Mouse (Mus musculus) adrenal gland, postnatal 36 days (tissue): ENCODE results near the gene Pcna. TPM values are rescaled to one million over a fixed set of nuclear protein-coding genes. Genes with fewer than 3 reads are reported as not detected.
A peak's percentile ranks its signal among the peaks of the same experiment; 100 is the strongest.
"Not testable (repeated sequence)": the region's sequence is repeated elsewhere in the genome, so short reads cannot be mapped to it uniquely, and the experiment has no call there.

Experiments used
- DNase-seq, 2 experiments: peaks; one replicate each; pipeline ENCODE4 v3.0.0; 2021; ENCODE audit warnings: mixed read lengths in 1 of 2
- long read RNA-seq, 2 experiments: library from polyadenylated mRNA; stranded (forward); transcript quantifications; one replicate each; pipeline ENCODE4 v2.0.0; 2021; ENCODE audit warnings: borderline sequencing depth in 2 of 2
- total RNA-seq, 2 experiments: library from RNA; stranded (reverse); gene quantifications; 2 replicates each; pipeline ENCODE4 v1.2.3; 2021

Gene Pcna
- 100 to 1,000 TPM in 1 of 2 experiments, 10 to 100 TPM in 1; 96.5 to 111 TPM for total RNA-seq
- long read RNA-seq, experiment 1, transcript Pcna-201 (6 exons, 1,518 nt) = major isoform, 75 of 80 reads
- long read RNA-seq, experiment 1, partial matches to known transcripts = 4 of 80 reads
- long read RNA-seq, experiment 1, other reads (novel, unspliced or antisense) = 1 of 80 reads
- long read RNA-seq, experiment 2, transcript Pcna-201 (6 exons, 1,518 nt) = major isoform, 11 of 15 reads
- long read RNA-seq, experiment 2, partial matches to known transcripts = 2 of 15 reads
- long read RNA-seq, experiment 2, other reads (novel, unspliced or antisense) = 1 of 15 reads

- DNase-seq = peak; percentile 98 to 99
Measured at GRCm38 (mm10) chr2:132252542-132253528, at the start of gene Pcna. Gene Pcna, minus strand, starts transcription at chr2:132253314.

GRCm38 (mm10) chr2:132301436-132301835, 48.3 kb upstream of the Pcna start:
- DNase-seq = no peak

- no peak for DNase-seq
Measured at GRCm38 (mm10) chr2:132298250-132298649, 45.1 kb upstream of the Pcna start.

GRCm38 (mm10) chr2:132293694-132294450, 40.8 kb upstream of the Pcna start:
- no peak for DNase-seq

- peak; percentile 23 to 42 for DNase-seq
Measured at GRCm38 (mm10) chr2:132292083-132292482, 39.0 kb upstream of the Pcna start.

- DNase-seq = no peak
Measured at GRCm38 (mm10) chr2:132291265-132291664, 38.2 kb upstream of the Pcna start.

- no peak for DNase-seq
Measured at GRCm38 (mm10) chr2:132290808-132291207, 37.7 kb upstream of the Pcna start.

GRCm38 (mm10) chr2:132289213-132289612, 36.1 kb upstream of the Pcna start:
- DNase-seq = not testable (repeated sequence)

GRCm38 (mm10) chr2:132286376-132287076, 33.4 kb upstream of the Pcna start:
- peak in 1 of 2 experiments; percentile 34 for DNase-seq

- not testable (repeated sequence) for DNase-seq
Measured at GRCm38 (mm10) chr2:132285722-132286121, 32.6 kb upstream of the Pcna start.

GRCm38 (mm10) chr2:132284492-132285139, 31.5 kb upstream of the Pcna start:
- peak; percentile 52 to 61 for DNase-seq

- DNase-seq = peak in 1 of 2 experiments; percentile 10
Measured at GRCm38 (mm10) chr2:132283236-132284070, 30.3 kb upstream of the Pcna start.

GRCm38 (mm10) chr2:132282453-132283174, 29.5 kb upstream of the Pcna start:
- no peak for DNase-seq

- no peak for DNase-seq
Measured at GRCm38 (mm10) chr2:132281560-132282452, 28.7 kb upstream of the Pcna start.

- no peak for DNase-seq
Measured at GRCm38 (mm10) chr2:132280518-132281120, 27.5 kb upstream of the Pcna start.

GRCm38 (mm10) chr2:132279978-132280377, 26.9 kb upstream of the Pcna start:
- peak in 1 of 2 experiments; percentile 22 for DNase-seq

GRCm38 (mm10) chr2:132279336-132279882, 26.3 kb upstream of the Pcna start:
- DNase-seq = no peak
